Mouse (Mus musculus) bone marrow macrophage, adult 2 months (primary cell): Measurements from ENCODE around the gene Usp17la.

Source experiments
- CTCF ChIP-seq: IDR thresholded peaks from 2 replicates; pipeline ENCODE4 v1.5.1; 2012; ENCODE audit warnings: low read depth, mild to moderate bottlenecking, low read length, moderate library complexity
- POLR2A ChIP-seq: IDR thresholded peaks from 2 replicates; pipeline ENCODE4 v1.6.1; 2012; ENCODE audit warnings: mild to moderate bottlenecking, low read depth, low read length, borderline replicate concordance

DNA sequence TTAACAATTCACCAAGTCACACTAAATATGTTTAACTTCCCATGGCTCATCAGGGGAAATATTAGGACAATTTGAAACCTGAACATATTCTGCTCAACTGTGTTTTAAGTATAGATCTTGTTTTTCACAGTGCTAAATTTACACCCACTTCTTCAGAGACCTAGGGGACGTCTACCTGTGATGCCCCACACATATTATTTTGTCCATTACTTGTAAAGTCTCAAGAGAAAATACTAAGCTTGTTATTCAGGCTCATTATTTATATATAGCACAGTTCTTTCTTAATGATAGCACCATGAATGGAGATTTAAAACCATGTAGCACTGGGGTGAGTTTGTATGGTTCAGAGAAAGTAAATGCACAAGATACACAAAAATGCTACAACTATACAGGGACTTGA is 20.9 kb downstream of the Usp17la start, which contains the start of gene Olfr665:
- TF ChIP-seq CTCF (no peak), POLR2A (no peak)
